9 mouse cellular contexts compared by ENCODE assay signal in the genomic region with DNA sequence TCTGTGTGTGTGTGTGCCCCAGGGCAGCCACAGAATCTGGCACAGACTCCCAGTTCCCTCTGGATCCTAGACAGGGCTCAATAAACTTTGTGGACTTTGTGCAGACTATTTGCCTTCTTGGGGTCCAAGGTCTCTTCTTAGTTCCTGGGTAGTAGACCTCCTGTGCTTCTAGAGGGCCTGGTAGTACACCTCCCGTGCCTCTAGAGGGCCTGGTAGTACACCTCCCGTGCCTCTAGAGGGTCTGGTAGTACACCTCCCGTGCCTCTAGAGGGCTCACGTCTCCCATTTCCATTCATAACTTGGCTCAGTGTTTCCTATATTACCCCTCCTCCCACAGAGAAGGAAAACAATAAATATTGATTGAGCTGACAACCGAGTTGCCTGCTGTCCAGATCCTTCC. TPM values are rescaled to one million over a fixed set of nuclear protein-coding genes. Genes with fewer than 3 reads are reported as not detected.
DNase-seq lines count a peak whose midpoint lies in the region; ATAC-seq and TF ChIP-seq lines count a peak whose summit lies in the region.
"Had no signal": no experiment of that assay in that cellular context is flagged by ENCODE, and none has a peak within 500 bp of the region (broad histone marks: within the 10 kb centered on the region; RNA-seq: fewer than 3 reads in every experiment).

No protein-coding gene starts in this region.

- peak; percentile 87 for DNase-seq in kidney, adult 11 months
- peak; percentile 46 to 51 for DNase-seq in B cell, adult 2 months
- DNase-seq in MEL-GATA-1-ER (ENCODE audit: extremely low read depth, low read depth), result peak; percentile 44
- DNase-seq in lung, adult 2 months, result no peak
- DNase-seq in thymus, postnatal 0 days (ENCODE audit: low spot score), result peak; percentile 66
- DNase-seq in gastrocnemius, postnatal 4 days (ENCODE audit: low spot score in 2 of 2), result no peak

- H3K36me3 ChIP-seq in kidney, embryonic 16.5 days (ENCODE audit: insufficient read depth, low read length), result no peaks in the 10 kb centered on the region
- H3K36me3 ChIP-seq: midbrain, embryonic 12.5 days had no signal

- ATAC-seq in kidney, embryonic 16.5 days (ENCODE audit: low FRiP score, low TSS enrichment), result no peak
- peak; percentile 65; the same call in 1 of the 2 replicates for ATAC-seq in erythroid progenitor cell, adult 5-6 weeks (replicated peaks; ENCODE audit: low FRiP score, poor library complexity, severe bottlenecking)

- no peaks in the 10 kb centered on the region for H3K27me3 ChIP-seq in kidney, embryonic 16.5 days (ENCODE audit: insufficient read depth, low read length)
- H3K27me3 ChIP-seq: midbrain, embryonic 12.5 days had no signal

- TF ChIP-seq POLR2A in lung, adult 2 months (IDR thresholded peaks at IDR 0.05; ENCODE audit: borderline replicate concordance, extremely low read depth, low read depth, low read length), result no peak

- no peak overlapping the region for H3K9ac ChIP-seq in kidney, embryonic 16.5 days (replicated peaks; ENCODE audit: low read length)
- H3K9ac ChIP-seq: midbrain, embryonic 12.5 days had no signal

- WGBS in kidney, embryonic 16.5 days, result 28% methylated on average over 5 of the region's 5 CpGs
- WGBS in lung, adult 2 months, result 26% methylated on average over 5 of the region's 5 CpGs

- TF ChIP-seq CTCF in lung, adult 2 months (IDR thresholded peaks at IDR 0.05; ENCODE audit: insufficient read depth, low read length), result peak; percentile 87

- no peak overlapping the region for H3K4me3 ChIP-seq in kidney, embryonic 16.5 days (ENCODE audit: low read length)
- H3K4me3 ChIP-seq in lung, adult 2 months (replicated peaks; ENCODE audit: extremely low read depth, low read depth, low read length), result no peak overlapping the region
- H3K4me3 ChIP-seq: midbrain, embryonic 12.5 days had no signal

- no peak overlapping the region for H3K27ac ChIP-seq in kidney, embryonic 16.5 days (ENCODE audit: low read length)
- H3K27ac ChIP-seq: midbrain, embryonic 12.5 days had no signal

- no peaks in the 10 kb centered on the region for H3K9me3 ChIP-seq in kidney, embryonic 16.5 days (ENCODE audit: low read length)
- H3K9me3 ChIP-seq: midbrain, embryonic 12.5 days had no signal

- no peak overlapping the region for H3K4me2 ChIP-seq in kidney, embryonic 16.5 days (replicated peaks; ENCODE audit: low read depth, low read length)
- H3K4me2 ChIP-seq: midbrain, embryonic 12.5 days had no signal

- H3K4me1 ChIP-seq in kidney, embryonic 16.5 days (ENCODE audit: insufficient read depth, low read length), result no peaks in the 10 kb centered on the region
- H3K4me1 ChIP-seq in lung, adult 2 months (ENCODE audit: control insufficient read depth, insufficient read depth, low read length), result no peaks in the 10 kb centered on the region
- H3K4me1 ChIP-seq: midbrain, embryonic 12.5 days had no signal

RNA-seq across cellular contexts. Expression of gene Cdsn, which starts 4.9 kb away (rescaled TPM):
- polyA plus RNA-seq in kidney, embryonic 16.5 days (2015; fragmentation: Nextera tagmentation; extraction: Ambion mirVana), result 0.20 TPM in 1 of 2 replicates, not detected in the other
- total RNA-seq in erythroid progenitor cell, adult 5-6 weeks (2015; ENCODE audit: low replicate concordance), result not detected in 2 replicates
- total RNA-seq in erythroid progenitor cell, adult 5-6 weeks (2017; ENCODE audit: low replicate concordance), result not detected in 2 replicates
- 2.0 and 23.0 TPM in 2 replicates for polyA plus RNA-seq in lung, adult 2 months (2012; rRNA removed)
- polyA plus RNA-seq in thymus, postnatal 0 days (2015; fragmentation: Nextera tagmentation; extraction: Ambion mirVana), result 0.22 and 0.28 TPM in 2 replicates
- under 1 TPM; 0.29 to 0.39 TPM for total RNA-seq in gastrocnemius, postnatal 4 days (2021)

RNA-seq across cellular contexts. Expression of gene 2300002M23Rik, which starts 10.4 kb away (rescaled TPM):
- polyA plus RNA-seq in kidney, embryonic 16.5 days (2015; fragmentation: Nextera tagmentation; extraction: Ambion mirVana), result not detected in 2 replicates
- not detected in 2 replicates for total RNA-seq in erythroid progenitor cell, adult 5-6 weeks (2015; ENCODE audit: low replicate concordance)
- total RNA-seq in erythroid progenitor cell, adult 5-6 weeks (2017; ENCODE audit: low replicate concordance), result not detected in 2 replicates
- 18.0 TPM in 1 of 2 replicates, not detected in the other for polyA plus RNA-seq in lung, adult 2 months (2012; rRNA removed)
- 1.3 and 6.3 TPM in 2 replicates for polyA plus RNA-seq in thymus, postnatal 0 days (2015; fragmentation: Nextera tagmentation; extraction: Ambion mirVana)
- total RNA-seq in gastrocnemius, postnatal 4 days (2021), result not detected
- polyA plus RNA-seq: midbrain, embryonic 12.5 days had no signal

RNA-seq across cellular contexts. Expression of gene Psors1c2, which starts 23.8 kb away (rescaled TPM):
- polyA plus RNA-seq in kidney, embryonic 16.5 days (2015; fragmentation: Nextera tagmentation; extraction: Ambion mirVana), result 1.5 TPM in 2 replicates
- total RNA-seq in erythroid progenitor cell, adult 5-6 weeks (2015; ENCODE audit: low replicate concordance), result not detected in 2 replicates
- not detected in 2 replicates for total RNA-seq in erythroid progenitor cell, adult 5-6 weeks (2017; ENCODE audit: low replicate concordance)
- polyA plus RNA-seq in lung, adult 2 months (2012; rRNA removed), result 0.24 and 5.6 TPM in 2 replicates
- 10.2 and 12.7 TPM in 2 replicates for polyA plus RNA-seq in thymus, postnatal 0 days (2015; fragmentation: Nextera tagmentation; extraction: Ambion mirVana)
- not detected for total RNA-seq in gastrocnemius, postnatal 4 days (2021)

RNA-seq across cellular contexts. Expression of gene Cchcr1, which starts 39.9 kb away (rescaled TPM):
- 17.3 and 20.5 TPM in 2 replicates for polyA plus RNA-seq in kidney, embryonic 16.5 days (2015; fragmentation: Nextera tagmentation; extraction: Ambion mirVana)
- total RNA-seq in erythroid progenitor cell, adult 5-6 weeks (2015; ENCODE audit: low replicate concordance), result 32.7 and 49.4 TPM in 2 replicates
- 48.4 and 83.3 TPM in 2 replicates for total RNA-seq in erythroid progenitor cell, adult 5-6 weeks (2017; ENCODE audit: low replicate concordance)
- polyA plus RNA-seq in lung, adult 2 months (2012; rRNA removed), result 6.5 and 8.4 TPM in 2 replicates
- 8.7 and 9.8 TPM in 2 replicates for polyA plus RNA-seq in thymus, postnatal 0 days (2015; fragmentation: Nextera tagmentation; extraction: Ambion mirVana)
- total RNA-seq in gastrocnemius, postnatal 4 days (2021), result 10 to 100 TPM; 13.8 to 15.0 TPM

RNA-seq across cellular contexts. Expression of gene Tcf19, which starts 40.2 kb away (rescaled TPM):
- polyA plus RNA-seq in kidney, embryonic 16.5 days (2015; fragmentation: Nextera tagmentation; extraction: Ambion mirVana), result 72.9 and 77.2 TPM in 2 replicates
- total RNA-seq in erythroid progenitor cell, adult 5-6 weeks (2015; ENCODE audit: low replicate concordance), result 103 and 129 TPM in 2 replicates
- total RNA-seq in erythroid progenitor cell, adult 5-6 weeks (2017; ENCODE audit: low replicate concordance), result 49.4 and 49.9 TPM in 2 replicates
- polyA plus RNA-seq in lung, adult 2 months (2012; rRNA removed), result 6.4 and 6.5 TPM in 2 replicates
- polyA plus RNA-seq in thymus, postnatal 0 days (2015; fragmentation: Nextera tagmentation; extraction: Ambion mirVana), result 75.9 and 80.4 TPM in 2 replicates
- total RNA-seq in gastrocnemius, postnatal 4 days (2021), result 10 to 100 TPM; 28.1 to 29.9 TPM

Comparison
In these comparisons a context has a peak if more than half of its experiments do, and no peak if none do; other contexts are left out.
1. DNase-seq: peak in kidney, adult 11 months (single experiment), B cell, adult 2 months (2 of 2), MEL-GATA-1-ER (single experiment) and thymus, postnatal 0 days (single experiment); none in lung, adult 2 months (single experiment) and gastrocnemius, postnatal 4 days (0 of 2).